ENCODE assay signal across 25 mouse cellular contexts in the genomic region with DNA sequence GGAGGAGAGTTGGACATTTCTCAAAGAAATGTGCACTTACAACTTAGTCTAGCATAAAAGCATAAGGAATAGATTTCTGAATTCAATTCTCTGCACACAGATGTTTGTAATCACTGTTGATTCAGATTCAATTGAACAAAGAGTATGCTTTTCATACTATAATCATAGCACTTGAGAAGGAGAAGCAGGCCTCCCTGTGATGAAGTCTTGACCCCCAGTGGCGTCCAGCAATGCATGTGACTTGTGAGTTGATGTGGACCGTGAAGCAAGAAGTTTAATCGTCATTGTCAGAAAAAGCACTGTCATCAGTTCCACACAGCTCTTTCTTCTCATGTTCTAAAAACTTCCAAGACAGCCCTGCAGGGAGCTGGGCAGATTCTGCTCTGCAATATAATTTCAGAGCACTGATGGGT. TPM values are rescaled to one million over a fixed set of nuclear protein-coding genes. Genes with fewer than 3 reads are reported as not detected.
A peak's percentile ranks its signal among the peaks of the same experiment; 100 is the strongest.
DNase-seq lines count a peak whose midpoint lies in the region; ATAC-seq and TF ChIP-seq lines count a peak whose summit lies in the region.
"Had no signal": no experiment of that assay in that cellular context is flagged by ENCODE, and none has a peak within 500 bp of the region (broad histone marks: within the 10 kb centered on the region; RNA-seq: fewer than 3 reads in every experiment).

No protein-coding gene starts in this region.

- H3K4me3 ChIP-seq in hindbrain, embryonic 11.5 days (ENCODE audit: low read depth, low read length), result no peak overlapping the region
- H3K4me3 ChIP-seq in hindbrain, embryonic 14.5 days (replicated peaks; ENCODE audit: low read length), result no peak overlapping the region
- no peak overlapping the region for H3K4me3 ChIP-seq in midbrain, embryonic 11.5 days (ENCODE audit: low read depth, low read length)
- no peak overlapping the region for H3K4me3 ChIP-seq in midbrain, embryonic 14.5 days (replicated peaks; ENCODE audit: low read depth, low read length)
- H3K4me3 ChIP-seq in embryonic facial prominence, embryonic 15.5 days (replicated peaks), result no peak overlapping the region
- no peak overlapping the region for H3K4me3 ChIP-seq in heart, adult 2 months
- H3K4me3 ChIP-seq: gastrocnemius, adult 2 months; heart, embryonic 15.5 days; midbrain, embryonic 10.5 days; neural tube, embryonic 15.5 days had no signal

- TF ChIP-seq EP300 in heart, adult 2 months (IDR thresholded peaks at IDR 0.05; ENCODE audit: insufficient read depth, low read depth, low read length), result no peak

- H3K79me2 ChIP-seq in heart, adult 2 months (replicated peaks; ENCODE audit: control insufficient read depth, insufficient read depth, low read length), result no peaks in the 10 kb centered on the region

- peak; percentile 3 for DNase-seq in hindbrain, embryonic 11.5 days (ENCODE audit: low spot score)
- DNase-seq in hindbrain, embryonic 14.5 days (ENCODE audit: low spot score), result no peak
- DNase-seq in midbrain, embryonic 11.5 days (ENCODE audit: low spot score, missing footprints), result no peak
- DNase-seq in midbrain, embryonic 14.5 days, result no peak
- no peak for DNase-seq in heart, adult 2 months
- no peak for DNase-seq in thymus, postnatal 14 days
- DNase-seq: adrenal gland, adult 2 months; cerebellum, adult 2 months; cerebellum, postnatal 25 days; gastrocnemius, adult 2 months; heart, postnatal 36 days; kidney, adult 11 months; layer of hippocampus, adult 9-11 months; liver, postnatal 0 days; thymus, adult 2 months had no signal

- intact Hi-C loops in heart, adult 2 months (cut with DNase I), result no loop called here

- 52% methylated on average over 3 of the region's 3 CpGs for WGBS in hindbrain, embryonic 11.5 days
- 48% methylated on average over 3 of the region's 3 CpGs for WGBS in hindbrain, embryonic 14.5 days
- WGBS in midbrain, embryonic 11.5 days, result 58% methylated on average over 3 of the region's 3 CpGs
- WGBS in midbrain, embryonic 14.5 days, result 42% methylated on average over 3 of the region's 3 CpGs
- 30% methylated on average over 3 of the region's 3 CpGs for WGBS in embryonic facial prominence, embryonic 15.5 days
- WGBS in heart, adult 2 months, result 65% methylated on average over 3 of the region's 3 CpGs

- H3K27ac ChIP-seq in hindbrain, embryonic 11.5 days (ENCODE audit: low read depth, low read length), result no peak overlapping the region
- no peak overlapping the region for H3K27ac ChIP-seq in hindbrain, embryonic 14.5 days
- no peak overlapping the region for H3K27ac ChIP-seq in midbrain, embryonic 11.5 days (ENCODE audit: low read depth, low read length)
- no peak overlapping the region for H3K27ac ChIP-seq in midbrain, embryonic 14.5 days (replicated peaks; ENCODE audit: low read depth, low read length)
- H3K27ac ChIP-seq in embryonic facial prominence, embryonic 15.5 days (replicated peaks), result peak overlapping the region; percentile 31; the same call in 1 of the 2 replicates
- no peak overlapping the region for H3K27ac ChIP-seq in heart, adult 2 months
- H3K27ac ChIP-seq: gastrocnemius, adult 2 months; heart, embryonic 15.5 days; kidney, postnatal 0 days; macrophage; midbrain, embryonic 10.5 days; neural tube, embryonic 15.5 days; stomach, postnatal 0 days had no signal

- TF ChIP-seq POLR2A in heart, adult 2 months (IDR thresholded peaks at IDR 0.05; ENCODE audit: insufficient read depth, low read depth, low read length), result no peak

- no peaks in the 10 kb centered on the region for H3K4me1 ChIP-seq in hindbrain, embryonic 11.5 days (replicated peaks; ENCODE audit: control insufficient read depth, insufficient read depth, low read length)
- no peaks in the 10 kb centered on the region for H3K4me1 ChIP-seq in hindbrain, embryonic 14.5 days (replicated peaks; ENCODE audit: control insufficient read depth, insufficient read depth, low read length)
- H3K4me1 ChIP-seq in midbrain, embryonic 11.5 days (ENCODE audit: control insufficient read depth, insufficient read depth, low read length), result no peaks in the 10 kb centered on the region
- no peaks in the 10 kb centered on the region for H3K4me1 ChIP-seq in midbrain, embryonic 14.5 days (ENCODE audit: control insufficient read depth, insufficient read depth, low read length)
- 0 out of 2 replicates have a peak, but pooled peaks cover 3% of the 10 kb centered on the region for H3K4me1 ChIP-seq in embryonic facial prominence, embryonic 15.5 days
- H3K4me1 ChIP-seq in heart, adult 2 months (ENCODE audit: control insufficient read depth, insufficient read depth, low read length), result no peaks in the 10 kb centered on the region
- H3K4me1 ChIP-seq: heart, embryonic 15.5 days; midbrain, embryonic 10.5 days; neural tube, embryonic 15.5 days had no signal

- peak; percentile 54; the same call in 1 of the 2 replicates for ATAC-seq in hindbrain, embryonic 11.5 days (ENCODE audit: low FRiP score)
- no peak for ATAC-seq in hindbrain, embryonic 14.5 days (ENCODE audit: low FRiP score)
- ATAC-seq in midbrain, embryonic 11.5 days (ENCODE audit: low FRiP score), result peak; percentile 54; the same call in 1 of the 2 replicates
- ATAC-seq in midbrain, embryonic 14.5 days (ENCODE audit: low FRiP score, low TSS enrichment), result no peak
- ATAC-seq in embryonic facial prominence, embryonic 15.5 days (ENCODE audit: insufficient number of reproducible peaks, low FRiP score, low TSS enrichment, low read depth), result peak; percentile 57; the same call in 1 of the 2 replicates
- ATAC-seq: CD4-positive, CD25-positive, alpha-beta regulatory T cell, adult 4 months; forebrain, embryonic 14.5 days; liver, postnatal 0 days; Patski had no signal

- no peaks in the 10 kb centered on the region for H3K36me3 ChIP-seq in hindbrain, embryonic 11.5 days (ENCODE audit: control insufficient read depth, insufficient read depth, low read length)
- H3K36me3 ChIP-seq in hindbrain, embryonic 14.5 days (replicated peaks; ENCODE audit: control insufficient read depth, insufficient read depth), result no peaks in the 10 kb centered on the region
- no peaks in the 10 kb centered on the region for H3K36me3 ChIP-seq in midbrain, embryonic 11.5 days (ENCODE audit: control insufficient read depth, insufficient read depth, low read length)
- H3K36me3 ChIP-seq in midbrain, embryonic 14.5 days (ENCODE audit: control insufficient read depth, insufficient read depth, low read length), result no peaks in the 10 kb centered on the region
- no peaks in the 10 kb centered on the region for H3K36me3 ChIP-seq in embryonic facial prominence, embryonic 15.5 days
- no peaks in the 10 kb centered on the region for H3K36me3 ChIP-seq in heart, adult 2 months (ENCODE audit: control insufficient read depth, insufficient read depth, low read length)
- H3K36me3 ChIP-seq: heart, embryonic 15.5 days; midbrain, embryonic 10.5 days; neural tube, embryonic 15.5 days had no signal

- no peak for TF ChIP-seq CTCF in heart, adult 2 months (IDR thresholded peaks at IDR 0.05)

- no peaks in the 10 kb centered on the region for H3K27me3 ChIP-seq in hindbrain, embryonic 11.5 days (ENCODE audit: control insufficient read depth, insufficient read depth, low read length)
- H3K27me3 ChIP-seq in hindbrain, embryonic 14.5 days (ENCODE audit: control insufficient read depth, insufficient read depth, low read length), result no peaks in the 10 kb centered on the region
- no peaks in the 10 kb centered on the region for H3K27me3 ChIP-seq in midbrain, embryonic 11.5 days (ENCODE audit: control insufficient read depth, insufficient read depth, low read length)
- no peaks in the 10 kb centered on the region for H3K27me3 ChIP-seq in midbrain, embryonic 14.5 days (ENCODE audit: control insufficient read depth, insufficient read depth, low read length)
- H3K27me3 ChIP-seq in embryonic facial prominence, embryonic 15.5 days, result no peaks in the 10 kb centered on the region
- no peaks in the 10 kb centered on the region for H3K27me3 ChIP-seq in heart, adult 2 months (ENCODE audit: control insufficient read depth, insufficient read depth, low read length)
- H3K27me3 ChIP-seq: heart, embryonic 15.5 days; neural tube, embryonic 15.5 days had no signal

- H3K4me2 ChIP-seq in hindbrain, embryonic 11.5 days (replicated peaks; ENCODE audit: low read depth, low read length), result no peak overlapping the region
- H3K4me2 ChIP-seq in hindbrain, embryonic 14.5 days (replicated peaks), result no peak overlapping the region
- no peak overlapping the region for H3K4me2 ChIP-seq in midbrain, embryonic 11.5 days
- no peak overlapping the region for H3K4me2 ChIP-seq in midbrain, embryonic 14.5 days (ENCODE audit: low read length)
- H3K4me2 ChIP-seq in embryonic facial prominence, embryonic 15.5 days (replicated peaks), result no peak overlapping the region
- H3K4me2 ChIP-seq: heart, embryonic 15.5 days; neural tube, embryonic 15.5 days had no signal

- H3K9ac ChIP-seq in hindbrain, embryonic 11.5 days (ENCODE audit: low read depth, low read length), result no peak overlapping the region
- no peak overlapping the region for H3K9ac ChIP-seq in hindbrain, embryonic 14.5 days
- no peak overlapping the region for H3K9ac ChIP-seq in midbrain, embryonic 11.5 days (ENCODE audit: low read length)
- no peak overlapping the region for H3K9ac ChIP-seq in midbrain, embryonic 14.5 days (replicated peaks; ENCODE audit: low read length)
- no peak overlapping the region for H3K9ac ChIP-seq in embryonic facial prominence, embryonic 15.5 days
- H3K9ac ChIP-seq in heart, adult 2 months (ENCODE audit: low read depth, low read length), result no peak overlapping the region
- H3K9ac ChIP-seq: heart, embryonic 15.5 days; liver, postnatal 0 days; neural tube, embryonic 15.5 days had no signal

- H3K9me3 ChIP-seq in hindbrain, embryonic 11.5 days (ENCODE audit: control insufficient read depth, low read length), result no peaks in the 10 kb centered on the region
- no peaks in the 10 kb centered on the region for H3K9me3 ChIP-seq in hindbrain, embryonic 14.5 days (ENCODE audit: control insufficient read depth, low read length)
- H3K9me3 ChIP-seq in midbrain, embryonic 11.5 days (ENCODE audit: control insufficient read depth, low read length), result no peaks in the 10 kb centered on the region
- no peaks in the 10 kb centered on the region for H3K9me3 ChIP-seq in midbrain, embryonic 14.5 days (ENCODE audit: control insufficient read depth, low read length)
- no peaks in the 10 kb centered on the region for H3K9me3 ChIP-seq in embryonic facial prominence, embryonic 15.5 days (replicated peaks)
- H3K9me3 ChIP-seq: heart, embryonic 15.5 days; midbrain, embryonic 10.5 days; neural tube, embryonic 15.5 days had no signal

RNA-seq across cellular contexts. Expression of a gene that starts 33.8 kb away (rescaled TPM):
- polyA plus RNA-seq in hindbrain, embryonic 11.5 days (2014; fragmentation: Nextera tagmentation; extraction: Ambion mirVana), result 19.2 and 19.4 TPM in 2 replicates
- polyA plus RNA-seq in hindbrain, embryonic 14.5 days (2014; fragmentation: Nextera tagmentation; extraction: Ambion mirVana), result 10.4 and 14.1 TPM in 2 replicates
- 12.7 and 13.9 TPM in 2 replicates for polyA plus RNA-seq in midbrain, embryonic 11.5 days (2014; fragmentation: Nextera tagmentation; extraction: Ambion mirVana)
- polyA plus RNA-seq in midbrain, embryonic 14.5 days (2014; fragmentation: Nextera tagmentation; extraction: Ambion mirVana), result 2.7 and 5.5 TPM in 2 replicates
- 40.3 and 41.4 TPM in 2 replicates for polyA plus RNA-seq in embryonic facial prominence, embryonic 15.5 days (2015; fragmentation: Nextera tagmentation; extraction: Ambion mirVana)
- total RNA-seq in heart, adult 2 months (2021), result 1 to 10 TPM; 6.5 to 6.9 TPM
- polyA plus RNA-seq in heart, adult 2 months (2012; rRNA removed), result 5.2 and 7.3 TPM in 2 replicates

Comparison
In these comparisons a context has a peak if more than half of its experiments do, and no peak if none do; other contexts are left out.
1. ATAC-seq: peak in hindbrain, embryonic 11.5 days (single experiment), midbrain, embryonic 11.5 days (single experiment) and embryonic facial prominence, embryonic 15.5 days (single experiment); none in hindbrain, embryonic 14.5 days (single experiment) and midbrain, embryonic 14.5 days (single experiment).